In the genomic region with DNA sequence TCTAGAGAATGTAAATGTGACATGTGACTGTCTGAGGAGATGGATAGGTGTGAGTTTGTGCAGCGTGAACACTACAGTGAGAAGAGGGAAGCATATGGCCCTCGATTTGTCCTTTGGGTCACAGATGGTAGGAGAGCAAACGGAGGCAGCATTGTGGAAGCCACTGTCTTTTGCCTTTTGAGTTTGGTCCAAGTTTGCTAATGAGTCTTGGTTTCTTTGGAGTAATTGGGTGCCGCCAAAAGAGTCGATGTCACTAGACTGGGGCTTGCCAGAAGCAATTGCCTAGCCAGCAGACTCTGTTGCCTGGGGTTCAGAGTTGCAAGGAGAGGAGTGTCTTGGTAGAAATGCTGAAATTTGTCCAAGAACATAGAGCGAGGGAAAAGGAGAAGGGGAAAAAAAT, we compare ENCODE assay signal across 12 mouse cellular contexts. TPM values are rescaled to one million over a fixed set of nuclear protein-coding genes. Genes with fewer than 3 reads are reported as not detected.
DNase-seq lines count a peak whose midpoint lies in the region; ATAC-seq and TF ChIP-seq lines count a peak whose summit lies in the region.
"Had no signal": no experiment of that assay in that cellular context is flagged by ENCODE, and none has a peak within 500 bp of the region (broad histone marks: within the 10 kb centered on the region; RNA-seq: fewer than 3 reads in every experiment).

No protein-coding gene starts in this region.

- H3K4me1 ChIP-seq in liver, embryonic 15.5 days (replicated peaks), result peaks cover 28% of the 10 kb centered on the region
- peaks cover 25% of the 10 kb centered on the region for H3K4me1 ChIP-seq in forebrain, postnatal 0 days (ENCODE audit: insufficient read depth)
- H3K4me1 ChIP-seq in neural tube, embryonic 13.5 days (replicated peaks), result peaks cover 37% of the 10 kb centered on the region

- 0 out of 2 replicates have a peak, but pooled peaks cover 3% of the 10 kb centered on the region for H3K36me3 ChIP-seq in liver, embryonic 15.5 days (replicated peaks)
- H3K36me3 ChIP-seq in forebrain, postnatal 0 days (ENCODE audit: insufficient read depth), result peaks cover 5% of the 10 kb centered on the region
- peaks cover 15% of the 10 kb centered on the region for H3K36me3 ChIP-seq in neural tube, embryonic 13.5 days

- 0 out of 2 replicates have a peak overlapping the region, but pooled peaks have one; percentile 3 for H3K4me2 ChIP-seq in liver, embryonic 15.5 days
- H3K4me2 ChIP-seq in forebrain, postnatal 0 days (ENCODE audit: low read depth), result peak overlapping the region; percentile 89
- H3K4me2 ChIP-seq in neural tube, embryonic 13.5 days, result peak overlapping the region; percentile 75

- WGBS in liver, embryonic 15.5 days (ENCODE audit: insufficient replicate concordance), result 74% methylated on average over 6 of the region's 6 CpGs
- 29% methylated on average over 6 of the region's 6 CpGs for WGBS in forebrain, postnatal 0 days
- 66% methylated on average over 6 of the region's 6 CpGs for WGBS in neural tube, embryonic 13.5 days

- no peak for ATAC-seq in liver, embryonic 15.5 days (ENCODE audit: insufficient read depth)
- peak; percentile 3; the same call in 1 of the 2 replicates for ATAC-seq in forebrain, postnatal 0 days
- no peak for ATAC-seq in neural tube, embryonic 13.5 days (ENCODE audit: low read depth)
- ATAC-seq: activated CD4-positive, CD25-positive, alpha-beta regulatory T cell, adult 4 months had no signal

- H3K9ac ChIP-seq in liver, embryonic 15.5 days, result no peak overlapping the region
- 0 out of 2 replicates have a peak overlapping the region, but pooled peaks have one; percentile 83 for H3K9ac ChIP-seq in forebrain, postnatal 0 days
- peak overlapping the region; percentile 91; the same call in 1 of the 2 replicates for H3K9ac ChIP-seq in neural tube, embryonic 13.5 days

- no peak overlapping the region for H3K4me3 ChIP-seq in liver, embryonic 15.5 days (replicated peaks)
- no peak overlapping the region for H3K4me3 ChIP-seq in forebrain, postnatal 0 days (ENCODE audit: low read depth, low read length)
- H3K4me3 ChIP-seq in neural tube, embryonic 13.5 days, result peak overlapping the region; percentile 67; the same call in 1 of the 2 replicates

- no peak for TF ChIP-seq CTCF in forebrain, postnatal 0 days (IDR thresholded peaks at IDR 0.05; ENCODE audit: low read depth)

- DNase-seq in cerebellum, adult 11 months, result peak; percentile 30
- no peak for DNase-seq in cerebellum, postnatal 4 days (ENCODE audit: low spot score in 2 of 2)
- DNase-seq in liver, result no peak
- peak; percentile 77 for DNase-seq in forebrain, postnatal 0 days
- DNase-seq in spleen, postnatal 14 days (ENCODE audit: low spot score in 2 of 2), result no peak
- no peak for DNase-seq in embryo, embryonic 10 days (ENCODE audit: low spot score)
- DNase-seq: lung, postnatal 4 days; thymus, postnatal 25 days had no signal

- H3K27ac ChIP-seq in liver, embryonic 15.5 days (replicated peaks), result no peak overlapping the region
- peak overlapping the region; percentile 97 for H3K27ac ChIP-seq in forebrain, postnatal 0 days (ENCODE audit: low read depth, low read length)
- H3K27ac ChIP-seq in neural tube, embryonic 13.5 days (replicated peaks), result peak overlapping the region; percentile 97

- H3K27me3 ChIP-seq in liver, embryonic 15.5 days, result peaks cover 24% of the 10 kb centered on the region
- H3K27me3 ChIP-seq in forebrain, postnatal 0 days (ENCODE audit: insufficient read depth, low read length), result no peaks in the 10 kb centered on the region
- H3K27me3 ChIP-seq in neural tube, embryonic 13.5 days, result peaks cover 10% of the 10 kb centered on the region

- H3K9me3 ChIP-seq in liver, embryonic 15.5 days (replicated peaks), result no peaks in the 10 kb centered on the region
- no peaks in the 10 kb centered on the region for H3K9me3 ChIP-seq in forebrain, postnatal 0 days (ENCODE audit: low read length)
- no peaks in the 10 kb centered on the region for H3K9me3 ChIP-seq in neural tube, embryonic 13.5 days

RNA-seq across cellular contexts. Expression of a gene that starts 1.1 kb away (rescaled TPM):
- polyA plus RNA-seq in liver, embryonic 15.5 days (2015; fragmentation: Nextera tagmentation; extraction: Ambion mirVana), result 2.0 and 2.6 TPM in 2 replicates
- total RNA-seq in forebrain, postnatal 0 days (2014; rRNA removed), result 22.0 and 23.4 TPM in 2 replicates
- polyA plus RNA-seq in forebrain, postnatal 0 days (2015; fragmentation: Nextera tagmentation; extraction: Ambion mirVana), result 18.1 and 20.7 TPM in 2 replicates
- polyA plus RNA-seq in neural tube, embryonic 13.5 days (2015; fragmentation: Nextera tagmentation; extraction: Ambion mirVana), result 24.5 and 26.0 TPM in 2 replicates

RNA-seq across cellular contexts. Expression of a gene that starts 10.8 kb away (rescaled TPM):
- polyA plus RNA-seq in liver, embryonic 15.5 days (2015; fragmentation: Nextera tagmentation; extraction: Ambion mirVana), result 2.2 TPM in 2 replicates
- total RNA-seq in forebrain, postnatal 0 days (2014; rRNA removed), result 4.1 and 5.4 TPM in 2 replicates
- 3.3 and 4.5 TPM in 2 replicates for polyA plus RNA-seq in forebrain, postnatal 0 days (2015; fragmentation: Nextera tagmentation; extraction: Ambion mirVana)
- polyA plus RNA-seq in neural tube, embryonic 13.5 days (2015; fragmentation: Nextera tagmentation; extraction: Ambion mirVana), result 3.9 and 4.3 TPM in 2 replicates

RNA-seq across cellular contexts. Expression of a gene that starts 14.6 kb away (rescaled TPM):
- 0.39 and 0.78 TPM in 2 replicates for polyA plus RNA-seq in liver, embryonic 15.5 days (2015; fragmentation: Nextera tagmentation; extraction: Ambion mirVana)
- total RNA-seq in forebrain, postnatal 0 days (2014; rRNA removed), result 0.29 and 1.0 TPM in 2 replicates
- polyA plus RNA-seq in forebrain, postnatal 0 days (2015; fragmentation: Nextera tagmentation; extraction: Ambion mirVana), result 0.42 and 0.70 TPM in 2 replicates
- 0.14 and 0.71 TPM in 2 replicates for polyA plus RNA-seq in neural tube, embryonic 13.5 days (2015; fragmentation: Nextera tagmentation; extraction: Ambion mirVana)
- total RNA-seq: hematopoietic stem cell, adult 5-6 weeks had no signal
- polyA plus RNA-seq: activated CD4-positive, CD25-positive, alpha-beta regulatory T cell, adult 4 months had no signal

RNA-seq across cellular contexts. Expression of a gene that starts 25.7 kb away (rescaled TPM):
- polyA plus RNA-seq in liver, embryonic 15.5 days (2015; fragmentation: Nextera tagmentation; extraction: Ambion mirVana), result 0.75 and 1.1 TPM in 2 replicates
- 20.4 and 22.0 TPM in 2 replicates for total RNA-seq in forebrain, postnatal 0 days (2014; rRNA removed)
- polyA plus RNA-seq in forebrain, postnatal 0 days (2015; fragmentation: Nextera tagmentation; extraction: Ambion mirVana), result 9.4 and 12.1 TPM in 2 replicates
- polyA plus RNA-seq in neural tube, embryonic 13.5 days (2015; fragmentation: Nextera tagmentation; extraction: Ambion mirVana), result 16.6 and 21.9 TPM in 2 replicates

RNA-seq across cellular contexts. Expression of a gene that starts 44.9 kb away (rescaled TPM):
- 151 and 152 TPM in 2 replicates for polyA plus RNA-seq in liver, embryonic 15.5 days (2015; fragmentation: Nextera tagmentation; extraction: Ambion mirVana)
- total RNA-seq in forebrain, postnatal 0 days (2014; rRNA removed), result 134 and 189 TPM in 2 replicates
- polyA plus RNA-seq in forebrain, postnatal 0 days (2015; fragmentation: Nextera tagmentation; extraction: Ambion mirVana), result 239 and 278 TPM in 2 replicates
- polyA plus RNA-seq in neural tube, embryonic 13.5 days (2015; fragmentation: Nextera tagmentation; extraction: Ambion mirVana), result 242 and 259 TPM in 2 replicates

Comparison
In these comparisons a context has a peak if more than half of its experiments do, and no peak if none do; other contexts are left out.
1. DNase-seq: peak in cerebellum, adult 11 months (single experiment) and forebrain, postnatal 0 days (single experiment); none in cerebellum, postnatal 4 days (0 of 2), liver (single experiment), spleen, postnatal 14 days (0 of 2) and embryo, embryonic 10 days (single experiment).
2. H3K4me2 ChIP-seq: peak in every context shown above with its lines; median percentile 89 in forebrain, postnatal 0 days; 75 in neural tube, embryonic 13.5 days; 3 in liver, embryonic 15.5 days.